Mouse (Mus musculus) lung, adult 2 months (tissue): ENCODE results near the gene 2900092C05Rik.

ENCODE experiments used
- CTCF ChIP-seq: fragments of 200-500 bp; IDR thresholded peaks from 2 replicates; pipeline ENCODE4 v1.5.1; 2011; ENCODE audit warnings: mild to moderate bottlenecking, low read length, control low read depth; ENCODE audit not compliant: insufficient read depth
- POLR2A ChIP-seq: fragments of 200-500 bp; IDR thresholded peaks from 2 replicates; pipeline ENCODE4 v1.6.1; 2011; ENCODE audit warnings: low read depth, mild to moderate bottlenecking, control low read depth, low read length, borderline replicate concordance; ENCODE audit errors: extremely low read depth

DNA sequence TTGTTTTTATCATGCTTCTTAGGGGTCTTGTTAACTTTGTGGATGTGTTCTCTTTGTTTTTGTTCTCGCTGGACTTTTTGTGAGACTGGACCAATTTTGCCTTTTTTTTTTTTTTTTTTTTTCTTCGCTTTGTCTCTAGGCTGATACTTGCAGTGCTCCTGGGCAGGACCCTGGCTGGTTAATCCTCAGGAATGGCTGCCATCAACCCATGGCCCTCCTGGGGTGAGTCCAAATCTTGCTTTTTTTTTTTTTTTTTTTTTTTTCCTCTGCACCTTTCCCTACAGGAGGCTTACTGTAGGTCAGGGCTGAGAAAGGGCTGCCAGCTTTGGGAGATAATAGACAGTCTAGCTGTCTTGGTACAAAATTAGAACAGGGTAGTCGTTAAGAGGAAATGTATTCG, 32.8 kb upstream of the 2900092C05Rik start:
- no peak for TF ChIP-seq CTCF
- TF ChIP-seq POLR2A: no peak
